Mouse (Mus musculus) ovary, adult 18-20 months (tissue): Measurements from ENCODE around the gene Hvcn1.
"Not testable (repeated sequence)": the region's sequence is repeated elsewhere in the genome, so short reads cannot be mapped to it uniquely, and the experiment has no call there.

ENCODE experiments used
- DNase-seq: peaks from one replicate; pipeline ENCODE4 v3.0.0; 2022; ENCODE audit warnings: low spot score, mixed read lengths

Gene Hvcn1

GRCm38 (mm10) chr5:122204180-122204579 is 2.4 kb upstream of the Hvcn1 start:
- DNase-seq = no peak

- DNase-seq = no peak
Measured at GRCm38 (mm10) chr5:122208909-122209308, 2.3 kb downstream of the Hvcn1 start.

GRCm38 (mm10) chr5:122209591-122210368 is 3.2 kb downstream of the Hvcn1 start:
- DNase-seq = peak; percentile 32

- DNase-seq = no peak
Measured at GRCm38 (mm10) chr5:122210890-122211289, 4.3 kb downstream of the Hvcn1 start.

GRCm38 (mm10) chr5:122212125-122212524 is 5.5 kb downstream of the Hvcn1 start:
- no peak for DNase-seq

GRCm38 (mm10) chr5:122212820-122213219 is 6.2 kb downstream of the Hvcn1 start:
- not testable (repeated sequence) for DNase-seq

- no peak for DNase-seq
Measured at GRCm38 (mm10) chr5:122213861-122214260, 7.3 kb downstream of the Hvcn1 start.

GRCm38 (mm10) chr5:122217636-122218035 is 11.0 kb downstream of the Hvcn1 start:
- DNase-seq = no peak

GRCm38 (mm10) chr5:122218109-122218905 is 11.7 kb downstream of the Hvcn1 start:
- no peak for DNase-seq

GRCm38 (mm10) chr5:122218928-122219327 is 12.3 kb downstream of the Hvcn1 start:
- DNase-seq = no peak

- no peak for DNase-seq
Measured at GRCm38 (mm10) chr5:122219655-122220629, 13.3 kb downstream of the Hvcn1 start.

- no peak for DNase-seq
Measured at GRCm38 (mm10) chr5:122221085-122221484, 14.5 kb downstream of the Hvcn1 start.

GRCm38 (mm10) chr5:122224291-122224690 is 17.7 kb downstream of the Hvcn1 start:
- DNase-seq = no peak

GRCm38 (mm10) chr5:122228271-122228765 is 21.7 kb downstream of the Hvcn1 start:
- DNase-seq = no peak

- DNase-seq = peak; percentile 62
Measured at GRCm38 (mm10) chr5:122228772-122229171, 22.2 kb downstream of the Hvcn1 start.

- DNase-seq = no peak
Measured at GRCm38 (mm10) chr5:122230816-122231215, 24.2 kb downstream of the Hvcn1 start.

- no peak for DNase-seq
Measured at GRCm38 (mm10) chr5:122231431-122231830, 24.8 kb downstream of the Hvcn1 start.

GRCm38 (mm10) chr5:122232004-122232403 is 25.4 kb downstream of the Hvcn1 start:
- no peak for DNase-seq

GRCm38 (mm10) chr5:122233077-122233581 is 26.5 kb downstream of the Hvcn1 start:
- DNase-seq = no peak

GRCm38 (mm10) chr5:122233695-122234094 is 27.1 kb downstream of the Hvcn1 start:
- no peak for DNase-seq
